Mouse (Mus musculus) E14TG2a.4 (cell line): ENCODE data around the gene Fetub.

Experiments
- CTCF ChIP-seq: conservative IDR thresholded peaks from 2 replicates; pipeline ENCODE4 v1.5.1; 2014; ENCODE audit warnings: low read length
- POU5F1 ChIP-seq: IDR thresholded peaks from 2 replicates; pipeline ENCODE4 v1.6.1; 2014; ENCODE audit warnings: low read length, borderline replicate concordance

DNA sequence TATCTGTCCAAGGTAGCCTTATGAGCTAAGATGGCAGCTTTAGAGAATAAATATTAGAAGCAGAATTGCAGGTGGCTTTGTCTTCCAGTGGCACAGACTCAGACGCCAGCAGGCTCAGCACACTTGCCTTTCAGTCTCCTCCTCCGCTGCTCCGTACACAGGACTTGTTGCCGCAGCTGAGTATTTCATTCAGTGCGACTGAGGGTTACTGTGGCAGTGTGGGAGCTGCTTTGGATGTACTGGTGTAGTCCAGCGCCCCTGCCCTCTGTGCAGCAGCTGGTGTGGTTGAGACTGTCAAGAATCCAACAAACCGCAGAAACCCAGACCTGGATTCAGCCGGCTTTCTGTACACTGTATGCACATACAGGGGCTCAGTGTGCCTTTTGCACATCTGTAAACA is 45.7 kb upstream of the Fetub start:
- TF ChIP-seq CTCF (no peak), POU5F1 (no peak)
